Mouse (Mus musculus) myocyte (in vitro differentiated cells): Measurements from ENCODE around the gene Trpc4ap. TPM values are rescaled to one million over a fixed set of nuclear protein-coding genes. Genes with fewer than 3 reads are reported as not detected.
A peak's percentile ranks its signal among the peaks of the same experiment; 100 is the strongest.

ENCODE experiments used
- H3K27me3 ChIP-seq: one replicate; pipeline ENCODE4 v1.6.1; 2011; ENCODE audit not compliant: control insufficient read depth, insufficient read depth, insufficient read length
- H3K36me3 ChIP-seq: one replicate; pipeline ENCODE4 v1.6.1; 2011; ENCODE audit not compliant: control insufficient read depth, insufficient read depth
- H3K4me2 ChIP-seq: one replicate; pipeline ENCODE4 v1.6.1; 2011; ENCODE audit warnings: low read depth, control low read depth
- H3K4me3 ChIP-seq: one replicate; pipeline ENCODE4 v1.5.1; 2011; ENCODE audit warnings: mild to moderate bottlenecking, control low read depth, moderate library complexity
- H3K79me2 ChIP-seq: one replicate; pipeline ENCODE4 v1.6.1; 2011; ENCODE audit not compliant: control insufficient read depth, insufficient read depth
- H3ac ChIP-seq: one replicate; pipeline ENCODE4 v1.6.1; 2011; ENCODE audit not compliant: control insufficient read depth, insufficient read length
- CEBPB ChIP-seq: IDR thresholded peaks from 2 replicates; pipeline ENCODE4 v1.6.1; 2011; ENCODE audit warnings: mild to moderate bottlenecking, moderate library complexity; ENCODE audit not compliant: poor library complexity, insufficient read depth, severe bottlenecking
- E2F4 ChIP-seq: IDR thresholded peaks from one replicate; pipeline ENCODE4 v1.6.1; 2011; ENCODE audit warnings: mild to moderate bottlenecking, control low read depth, moderate library complexity; ENCODE audit not compliant: insufficient read depth
- MAX ChIP-seq: IDR thresholded peaks from one replicate; pipeline ENCODE4 v1.6.1; 2011; ENCODE audit warnings: low read depth, mild to moderate bottlenecking, control low read depth
- MYOD1 ChIP-seq, 3 experiments: IDR thresholded peaks; one replicate each; pipeline ENCODE4 v1.6.1; 2011; ENCODE audit warnings: control low read depth in 2 of 3, low read depth in 2 of 3, mild to moderate bottlenecking in 2 of 3, moderate library complexity in 1 of 3; ENCODE audit not compliant: insufficient read length in 2 of 3, control insufficient read depth in 1 of 3
- MYOG ChIP-seq, 3 experiments: IDR thresholded peaks; one replicate each; pipeline ENCODE4 v1.6.1; 2011; ENCODE audit warnings: control low read depth in 2 of 3, low read depth in 2 of 3, mild to moderate bottlenecking in 2 of 3; ENCODE audit not compliant: insufficient read length in 2 of 3, control insufficient read depth in 1 of 3, insufficient read depth in 1 of 3
- POLR2A ChIP-seq: IDR thresholded peaks from one replicate; pipeline ENCODE4 v1.6.1; 2011; ENCODE audit warnings: low read depth, mild to moderate bottlenecking, control low read depth, moderate library complexity; ENCODE audit not compliant: insufficient read length
- POLR2AphosphoS2 ChIP-seq: IDR thresholded peaks from one replicate; pipeline ENCODE4 v1.6.1; 2011; ENCODE audit warnings: low read depth, control low read depth; ENCODE audit not compliant: insufficient read length
- SRF ChIP-seq: IDR thresholded peaks from one replicate; pipeline ENCODE4 v1.6.1; 2011; ENCODE audit warnings: low read depth; ENCODE audit not compliant: control insufficient read depth, insufficient read length
- TCF12 ChIP-seq: IDR thresholded peaks from one replicate; pipeline ENCODE4 v1.6.1; 2011; ENCODE audit warnings: mild to moderate bottlenecking, control low read depth; ENCODE audit not compliant: poor library complexity, insufficient read depth, severe bottlenecking
- TCF3 ChIP-seq: IDR thresholded peaks from one replicate; pipeline ENCODE4 v1.6.1; 2011; ENCODE audit warnings: low read depth, control low read depth; ENCODE audit not compliant: insufficient read length
- USF1 ChIP-seq: IDR thresholded peaks from one replicate; pipeline ENCODE4 v1.6.1; 2011; ENCODE audit warnings: low read depth, mild to moderate bottlenecking, control low read depth, moderate library complexity
- polyA plus RNA-seq: library from polyadenylated mRNA; unstranded; fragments of >200 nt; fragmentation: generic; extraction: Trizol; gene quantifications from one replicate; pipeline ENCODE4 v1.2.1, GENCODE M21; 2012; ENCODE audit warnings: missing spikeins

The Trpc4ap gene
- polyA plus RNA-seq, 1 experiment: 89.0 TPM

DNA sequence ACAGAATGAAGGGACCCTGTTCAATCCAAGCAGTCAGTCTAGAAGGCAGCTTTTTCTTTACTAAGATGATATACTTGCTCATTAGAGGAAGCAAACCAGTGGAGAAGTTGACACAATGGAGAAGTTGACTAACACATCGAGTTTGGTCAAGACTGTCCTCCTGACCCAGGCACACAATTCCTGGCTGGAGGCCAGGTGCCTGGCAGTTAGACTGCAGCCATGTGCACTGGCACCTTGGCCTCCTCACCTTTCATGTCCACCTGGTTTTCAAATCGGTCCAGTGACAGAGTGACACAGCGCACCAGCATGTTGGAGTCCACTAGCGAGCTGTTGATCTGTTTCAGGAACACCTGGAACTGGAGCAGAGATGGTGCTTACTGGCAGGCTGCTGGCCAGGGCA, 54.8 kb downstream of the Trpc4ap start:
- Histone ChIP-seq H3K36me3 (peaks cover 20% of the 10 kb centered on the region), H3K4me3 (no peak overlapping the region), H3K79me2 (no peaks in the 10 kb centered on the region), H3ac (no peak overlapping the region), H3K4me2 (no peak overlapping the region), H3K27me3 (no peaks in the 10 kb centered on the region)
- no peak for TF ChIP-seq E2F4
- TF ChIP-seq CEBPB: no peak
- TF ChIP-seq POLR2AphosphoS2: peak; percentile 21
- no peak for TF ChIP-seq MAX
- TF ChIP-seq MYOD1 (IDR thresholded peaks at IDR 0.05; ENCODE audit: control insufficient read depth in 1 of 3, insufficient read length in 2 of 3, low read depth in 2 of 3): no peak
- no peak for TF ChIP-seq SRF
- no peak for TF ChIP-seq TCF12

DNA sequence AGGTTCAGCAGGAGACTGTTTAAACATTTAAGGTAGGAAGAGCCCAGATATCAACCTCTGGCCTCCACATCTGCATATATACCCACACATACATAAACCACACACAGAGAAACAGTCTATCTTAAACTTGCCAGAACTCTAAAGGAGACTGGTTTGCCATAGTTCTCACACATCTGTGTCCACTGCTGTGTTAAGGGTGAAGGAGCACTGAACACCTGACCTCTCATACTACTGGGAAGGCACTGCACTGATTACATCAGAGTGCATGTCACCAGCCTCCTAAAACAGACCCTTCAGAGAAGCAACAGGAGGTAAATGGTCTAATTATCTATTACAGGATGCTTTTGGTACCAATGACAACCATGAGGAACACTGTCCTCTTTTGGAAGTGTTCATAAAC, 55.3 kb downstream of the Trpc4ap start:
- TF ChIP-seq USF1 (no peak), MYOG (IDR thresholded peaks at IDR 0.05; ENCODE audit: control insufficient read depth in 1 of 3, insufficient read depth in 1 of 3, insufficient read length in 2 of 3, low read depth in 2 of 3) (no peak), E2F4 (no peak), MAX (no peak), CEBPB (no peak), SRF (no peak), POLR2AphosphoS2 (no peak), TCF12 (no peak)
- H3K4me2 ChIP-seq: no peak overlapping the region
- no peaks in the 10 kb centered on the region for H3K27me3 ChIP-seq
- no peaks in the 10 kb centered on the region for H3K79me2 ChIP-seq
- no peak overlapping the region for H3K4me3 ChIP-seq
- peaks cover 20% of the 10 kb centered on the region for H3K36me3 ChIP-seq
- no peak overlapping the region for H3ac ChIP-seq

DNA sequence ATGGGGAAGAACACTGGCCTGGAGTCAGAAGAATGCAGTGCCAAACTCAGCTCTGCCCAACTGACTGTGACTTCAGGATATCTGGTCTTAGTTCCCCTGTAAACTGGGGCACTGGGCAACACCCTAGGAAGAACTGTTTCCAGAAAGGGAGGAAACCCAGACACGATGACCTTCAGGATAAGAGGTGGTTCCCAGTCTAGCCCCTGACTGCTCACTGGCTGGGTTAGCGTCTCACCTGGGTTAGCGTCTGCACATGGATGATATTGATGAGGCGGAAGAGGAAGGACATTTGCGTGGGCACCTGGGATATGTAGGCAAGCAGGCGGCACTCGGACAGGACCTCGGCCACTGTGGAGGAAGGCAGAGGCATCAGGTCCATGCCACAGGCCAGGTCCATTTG, 56.2 kb downstream of the Trpc4ap start:
- Histone ChIP-seq H3K27me3 (no peaks in the 10 kb centered on the region), H3K36me3 (peaks cover 15% of the 10 kb centered on the region), H3K4me3 (no peak overlapping the region), H3K4me2 (no peak overlapping the region), H3K79me2 (no peaks in the 10 kb centered on the region), H3ac (no peak overlapping the region)
- peak; percentile 42 for TF ChIP-seq POLR2A
- TF ChIP-seq TCF3: no peak
- peak; percentile 78 for TF ChIP-seq POLR2AphosphoS2

DNA sequence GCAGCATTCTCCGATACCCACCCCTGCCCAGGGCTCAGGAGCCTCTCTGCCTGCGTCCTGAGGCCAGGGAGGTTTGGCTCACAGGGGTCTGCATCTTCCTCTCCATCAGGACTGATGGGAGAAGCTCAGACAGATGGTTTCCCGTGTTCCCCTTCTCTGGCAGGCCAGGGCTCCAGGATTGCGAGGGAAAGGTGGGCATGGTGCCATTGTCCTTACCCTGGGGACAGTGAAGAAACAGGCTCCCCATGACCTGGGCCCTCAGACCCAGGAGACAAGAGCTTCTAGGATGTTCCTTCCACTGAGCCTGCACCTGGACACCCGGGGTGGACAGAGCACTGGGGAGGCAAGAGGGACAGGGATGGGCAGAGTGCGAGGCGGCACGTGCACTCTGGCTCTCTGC, 57.6 kb downstream of the Trpc4ap start:
- TF ChIP-seq POLR2A (peak; percentile 25), MYOD1 (IDR thresholded peaks at IDR 0.05; ENCODE audit: control insufficient read depth in 1 of 3, insufficient read length in 2 of 3, low read depth in 2 of 3) (no peak)
- peaks cover 14% of the 10 kb centered on the region for H3K36me3 ChIP-seq
- no peaks in the 10 kb centered on the region for H3K27me3 ChIP-seq
- H3ac ChIP-seq: no peak overlapping the region
- no peaks in the 10 kb centered on the region for H3K79me2 ChIP-seq
- no peak overlapping the region for H3K4me3 ChIP-seq
- no peak overlapping the region for H3K4me2 ChIP-seq

DNA sequence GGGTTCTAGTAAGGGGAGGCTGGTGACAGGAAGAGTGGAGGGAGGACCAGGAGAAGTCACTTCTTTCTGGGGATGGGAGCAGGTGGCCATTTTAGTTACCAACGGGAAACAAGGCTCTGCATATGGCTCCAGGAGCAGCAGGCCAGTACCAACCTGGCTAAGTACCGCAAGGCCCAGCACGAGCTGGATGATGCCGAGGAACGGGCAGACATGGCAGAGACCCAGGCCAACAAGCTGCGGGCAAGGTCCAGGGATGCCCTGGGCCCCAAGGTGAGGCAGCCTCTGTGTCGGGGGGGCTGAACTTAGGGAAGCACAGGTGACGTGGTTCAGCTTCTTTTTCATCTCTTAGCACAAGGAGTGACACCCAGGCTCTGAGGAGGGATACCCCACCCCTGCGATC, 58.5 kb downstream of the Trpc4ap start:
- H3ac ChIP-seq: no peak overlapping the region
- H3K4me3 ChIP-seq: no peak overlapping the region
- H3K36me3 ChIP-seq: peaks cover 14% of the 10 kb centered on the region
- TF ChIP-seq POLR2AphosphoS2: peak; percentile 29
- TF ChIP-seq MYOG (IDR thresholded peaks at IDR 0.05; ENCODE audit: control insufficient read depth in 1 of 3, insufficient read depth in 1 of 3, insufficient read length in 2 of 3, low read depth in 2 of 3): no peak
- peak; percentile 52 for TF ChIP-seq POLR2A
- no peak overlapping the region for H3K4me2 ChIP-seq
- H3K79me2 ChIP-seq: no peaks in the 10 kb centered on the region
- H3K27me3 ChIP-seq: no peaks in the 10 kb centered on the region

DNA sequence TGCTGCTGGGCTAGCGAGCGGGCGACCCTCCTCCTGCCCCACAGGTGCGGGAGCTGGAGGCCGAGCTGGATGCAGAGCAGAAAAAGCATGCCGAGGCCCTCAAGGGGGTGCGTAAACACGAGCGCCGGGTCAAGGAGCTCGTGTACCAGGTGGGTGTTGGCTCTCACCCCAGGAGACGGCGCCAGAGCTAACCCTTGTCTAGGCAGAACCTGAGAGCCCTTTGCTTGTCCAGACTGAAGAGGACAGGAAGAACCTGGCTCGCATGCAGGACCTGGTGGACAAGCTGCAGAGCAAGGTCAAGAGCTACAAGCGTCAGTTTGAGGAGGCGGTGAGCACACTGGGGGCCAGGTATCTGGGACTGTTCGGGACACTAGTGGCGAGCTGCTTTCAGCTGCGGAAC, 59.1 kb downstream of the Trpc4ap start:
- Histone ChIP-seq H3K4me3 (no peak overlapping the region), H3K79me2 (no peaks in the 10 kb centered on the region), H3K4me2 (no peak overlapping the region), H3K27me3 (no peaks in the 10 kb centered on the region), H3K36me3 (peaks cover 9% of the 10 kb centered on the region), H3ac (no peak overlapping the region)
- TF ChIP-seq POLR2A: peak; percentile 19
- no peak for TF ChIP-seq E2F4
